Mouse (Mus musculus) limb, embryonic 13.5 days (tissue): ENCODE measurements around the gene Tnpo3. TPM values are rescaled to one million over a fixed set of nuclear protein-coding genes. Genes with fewer than 3 reads are reported as not detected.

Experiments used
- ATAC-seq: fragments of 200-750 bp; cut with Nextera tagmentation; 2 replicates; pipeline ENCODE4 v1.8.0; 2017; ENCODE audit warnings: low read depth, moderate number of reproducible peaks, moderate TSS enrichment; ENCODE audit not compliant: low FRiP score
- H3K27ac ChIP-seq: fragments of 300-500 bp; sonication (generic); 2 replicates; pipeline ENCODE4 v1.5.1; 2015; ENCODE audit warnings: inconsistent platforms, mild to moderate bottlenecking, moderate library complexity
- H3K27me3 ChIP-seq: fragments of 300-500 bp; sonication (generic); 2 replicates; pipeline ENCODE4 v1.6.1; 2015; ENCODE audit warnings: mild to moderate bottlenecking, inconsistent platforms
- H3K36me3 ChIP-seq: fragments of 300-500 bp; sonication (generic); 2 replicates; pipeline ENCODE4 v1.6.1; 2015; ENCODE audit warnings: inconsistent platforms, mild to moderate bottlenecking, moderate library complexity
- H3K4me1 ChIP-seq: fragments of 300-500 bp; sonication (generic); 2 replicates; pipeline ENCODE4 v1.6.1; 2015; ENCODE audit warnings: inconsistent platforms
- H3K4me2 ChIP-seq: fragments of 300-500 bp; sonication (generic); replicated peaks from 2 replicates; pipeline ENCODE4 v1.6.1; 2015; ENCODE audit warnings: inconsistent platforms, mild to moderate bottlenecking, moderate library complexity
- H3K4me3 ChIP-seq: fragments of 300-500 bp; sonication (generic); 2 replicates; pipeline ENCODE4 v1.5.1; 2015; ENCODE audit warnings: moderate library complexity, mild to moderate bottlenecking, inconsistent platforms
- H3K9ac ChIP-seq: fragments of 300-500 bp; sonication (generic); 2 replicates; pipeline ENCODE4 v1.6.1; 2015; ENCODE audit warnings: mild to moderate bottlenecking, inconsistent platforms
- H3K9me3 ChIP-seq: fragments of 300-500 bp; sonication (generic); 2 replicates; pipeline ENCODE4 v1.6.1; 2016; ENCODE audit warnings: inconsistent platforms
- WGBS: fragments of 180-500 bp; shearing (Covaris S2); methylation state at CpG from one replicate; pipeline ENCODE4 v1.1.7; 2015; 5-methylcytosine and 5-hydroxymethylcytosine counted together
- polyA plus RNA-seq: library from polyadenylated mRNA; unstranded; fragments of >200 nt; fragmentation: Nextera tagmentation; extraction: Ambion mirVana; gene quantifications from 2 replicates; pipeline ENCODE4 v1.2.1, GENCODE M21; 2015

The Tnpo3 gene
- polyA plus RNA-seq, 1 experiment from 2014 or later, result 98.8 TPM

DNA sequence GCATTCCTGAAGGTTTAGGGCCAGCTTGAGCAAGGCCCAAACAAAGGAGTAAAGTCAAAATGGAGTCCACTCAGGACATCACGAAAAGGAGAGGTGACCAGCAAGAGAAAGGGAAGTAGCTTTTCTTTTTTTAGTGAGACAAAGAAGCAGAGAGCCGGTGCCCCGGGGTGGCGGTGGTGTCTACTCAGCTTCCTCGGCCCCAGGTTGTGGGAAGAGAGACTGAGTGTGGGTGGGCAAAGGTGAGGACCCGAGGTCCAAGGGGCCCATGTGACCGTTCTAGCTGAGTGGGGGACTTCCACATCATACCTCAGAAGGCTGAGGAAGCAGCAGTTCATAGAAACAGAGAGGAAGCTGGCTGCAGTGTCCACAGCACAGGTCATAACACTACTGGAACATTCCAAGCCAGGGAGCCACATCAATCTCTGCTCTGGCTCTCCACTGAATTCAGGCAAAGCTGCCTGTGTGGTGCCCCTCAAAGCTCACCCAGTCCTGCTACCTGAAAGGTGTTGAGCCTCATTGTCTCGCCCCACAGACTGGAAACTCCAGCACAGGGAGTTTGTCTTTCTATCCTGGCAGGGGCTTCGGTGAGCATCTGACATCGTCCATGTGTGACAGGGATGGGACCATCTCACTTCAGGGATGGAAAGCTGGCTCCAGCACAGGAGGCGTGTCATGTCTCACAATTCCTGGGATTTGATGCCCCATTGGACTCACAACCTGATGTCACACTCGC is 86.2 kb downstream of the Tnpo3 start:
- Histone ChIP-seq H3K4me3 (no peak overlapping the region), H3K36me3 (no peaks in the 10 kb centered on the region), H3K4me1 (peaks cover 19% of the 10 kb centered on the region), H3K9ac (no peak overlapping the region), H3K9me3 (peaks cover 5% of the 10 kb centered on the region; the same call in 1 of the 2 replicates), H3K27me3 (peaks cover 34% of the 10 kb centered on the region), H3K4me2 (no peak overlapping the region), H3K27ac (no peak overlapping the region)
- WGBS, result 77% methylated on average over 12 of the region's 12 CpGs
- ATAC-seq, result no peak

DNA sequence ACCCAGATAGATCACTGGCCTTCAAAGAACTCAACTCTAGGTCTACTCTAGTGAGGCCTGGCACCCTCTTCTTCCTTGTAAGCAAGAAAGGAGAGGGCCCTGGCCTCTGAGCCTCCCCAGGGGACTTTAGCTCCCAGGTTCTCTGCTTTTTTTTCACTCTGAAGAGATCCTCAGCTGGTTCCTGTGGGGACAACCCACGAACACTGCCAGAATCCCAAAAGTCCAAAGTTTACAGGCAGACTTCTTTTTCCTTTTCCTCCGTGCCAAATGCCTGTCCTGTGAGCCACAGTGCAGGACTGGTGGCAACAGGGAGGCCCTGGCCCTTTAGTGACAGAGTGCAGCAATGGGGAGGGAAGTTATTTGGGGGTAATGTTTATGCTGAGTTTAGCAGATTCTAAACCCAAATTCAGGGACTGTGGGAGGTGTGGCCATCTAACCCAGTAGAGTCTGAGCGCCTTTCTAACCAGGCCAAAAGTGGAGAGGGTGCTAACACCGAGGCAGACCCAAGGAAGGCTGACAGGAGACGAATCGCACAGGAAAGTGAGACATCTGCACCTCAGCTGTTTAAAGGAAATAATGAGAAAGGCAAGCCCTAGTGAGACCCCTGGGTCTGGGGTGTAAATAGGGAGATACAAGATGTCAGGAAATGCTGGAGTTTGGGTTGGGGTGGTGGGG is 86.9 kb downstream of the Tnpo3 start:
- 51% methylated on average over 6 of the region's 6 CpGs for WGBS
- no peak for ATAC-seq
- no peak overlapping the region for H3K27ac ChIP-seq

DNA sequence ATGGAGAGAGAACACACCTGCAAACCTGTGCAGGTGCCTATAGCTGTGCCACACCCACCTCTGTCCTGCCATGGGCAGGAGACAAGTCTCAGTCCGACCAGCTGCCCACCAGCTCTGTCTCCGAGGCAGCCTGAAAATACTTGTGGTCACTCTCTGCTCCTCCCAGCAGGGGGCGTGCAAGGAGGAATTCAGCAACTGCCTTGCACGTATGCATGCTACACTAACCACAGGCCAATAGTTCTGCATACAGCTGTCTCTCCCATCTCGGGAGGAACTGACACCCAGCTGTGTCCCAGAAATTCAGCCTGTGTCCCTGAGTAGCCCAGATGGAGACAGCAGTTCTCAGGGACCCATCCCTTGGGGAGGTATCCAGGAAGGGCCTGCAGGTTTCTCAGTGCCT is 92.5 kb downstream of the Tnpo3 start:
- Histone ChIP-seq H3K9me3 (peaks cover 5% of the 10 kb centered on the region; the same call in 1 of the 2 replicates), H3K4me3 (no peak overlapping the region), H3K4me2 (no peak overlapping the region), H3K36me3 (no peaks in the 10 kb centered on the region), H3K27ac (no peak overlapping the region), H3K4me1 (peaks cover 10% of the 10 kb centered on the region), H3K27me3 (no peaks in the 10 kb centered on the region), H3K9ac (no peak overlapping the region)
- 6% methylated on average over 5 of the region's 5 CpGs for WGBS
- ATAC-seq, result 0 out of 2 replicates have a peak, but pooled peaks have one; percentile 57

More for the DNA sequence above, 86.9 kb downstream of the Tnpo3 start:
- Histone ChIP-seq H3K9me3 (peaks cover 5% of the 10 kb centered on the region; the same call in 1 of the 2 replicates), H3K9ac (no peak overlapping the region), H3K36me3 (no peaks in the 10 kb centered on the region), H3K27me3 (peaks cover 27% of the 10 kb centered on the region), H3K4me3 (no peak overlapping the region), H3K4me1 (peaks cover 17% of the 10 kb centered on the region), H3K4me2 (no peak overlapping the region)

DNA sequence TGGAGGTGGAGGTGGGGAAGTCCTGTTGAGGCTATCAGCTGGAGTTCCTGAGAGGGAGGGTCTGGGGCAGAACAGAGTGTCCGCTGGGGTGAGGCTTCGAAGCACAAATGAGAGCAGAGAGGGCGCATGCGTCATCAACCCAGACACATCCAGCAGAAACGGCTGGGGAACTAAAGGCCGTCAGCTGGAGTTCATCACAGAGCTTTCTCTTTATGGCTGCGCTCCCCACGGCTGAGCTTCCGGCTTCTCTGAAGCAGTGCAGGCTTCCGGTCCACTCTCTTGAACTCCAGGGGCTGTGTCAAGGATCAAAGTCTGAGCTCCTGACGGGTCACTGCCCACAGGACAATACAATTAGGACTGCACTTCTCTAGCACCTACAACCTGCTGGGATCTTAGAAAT is 96.4 kb downstream of the Tnpo3 start:
- peak overlapping the region; percentile 39; the same call in 1 of the 2 replicates for H3K9ac ChIP-seq
- no peak overlapping the region; the same call in 1 of the 2 replicates for H3K27ac ChIP-seq
- peaks cover 21% of the 10 kb centered on the region for H3K4me1 ChIP-seq
- peak; percentile 82 for ATAC-seq
- 1% methylated on average over 11 of the region's 11 CpGs for WGBS
- H3K27me3 ChIP-seq, result no peaks in the 10 kb centered on the region
- H3K36me3 ChIP-seq, result no peaks in the 10 kb centered on the region
- H3K4me2 ChIP-seq, result peak overlapping the region; percentile 59
- H3K4me3 ChIP-seq, result peak overlapping the region; percentile 21
- H3K9me3 ChIP-seq, result no peaks in the 10 kb centered on the region

DNA sequence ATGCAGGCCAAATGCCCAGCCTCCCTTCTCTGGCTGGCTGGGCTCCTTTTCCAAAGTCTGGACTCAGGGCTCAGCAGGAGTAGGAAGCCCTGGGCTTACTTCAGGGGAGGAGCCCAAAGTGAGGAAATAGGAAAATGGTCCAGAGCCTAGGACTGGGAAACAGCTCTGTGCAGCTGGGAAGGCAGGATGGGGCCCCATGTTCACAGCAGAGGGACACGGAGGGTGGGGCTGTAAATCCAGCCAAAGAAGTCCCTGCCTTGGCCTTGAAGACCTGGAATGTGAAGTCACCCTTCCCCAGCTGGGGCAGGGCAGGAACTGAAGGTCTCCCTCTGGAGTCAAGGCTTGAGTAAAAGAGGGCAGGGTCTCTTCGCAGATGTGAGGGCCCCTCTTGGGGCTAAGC is 100.6 kb downstream of the Tnpo3 start:
- Histone ChIP-seq H3K36me3 (peaks cover 3% of the 10 kb centered on the region), H3K4me3 (no peak overlapping the region), H3K27ac (no peak overlapping the region), H3K27me3 (no peaks in the 10 kb centered on the region), H3K4me1 (peaks cover 40% of the 10 kb centered on the region), H3K9me3 (no peaks in the 10 kb centered on the region), H3K4me2 (0 out of 2 replicates have a peak overlapping the region, but pooled peaks have one; percentile 4), H3K9ac (no peak overlapping the region)
- no peak for ATAC-seq
- WGBS, result 15% methylated on average over 2 of the region's 2 CpGs

DNA sequence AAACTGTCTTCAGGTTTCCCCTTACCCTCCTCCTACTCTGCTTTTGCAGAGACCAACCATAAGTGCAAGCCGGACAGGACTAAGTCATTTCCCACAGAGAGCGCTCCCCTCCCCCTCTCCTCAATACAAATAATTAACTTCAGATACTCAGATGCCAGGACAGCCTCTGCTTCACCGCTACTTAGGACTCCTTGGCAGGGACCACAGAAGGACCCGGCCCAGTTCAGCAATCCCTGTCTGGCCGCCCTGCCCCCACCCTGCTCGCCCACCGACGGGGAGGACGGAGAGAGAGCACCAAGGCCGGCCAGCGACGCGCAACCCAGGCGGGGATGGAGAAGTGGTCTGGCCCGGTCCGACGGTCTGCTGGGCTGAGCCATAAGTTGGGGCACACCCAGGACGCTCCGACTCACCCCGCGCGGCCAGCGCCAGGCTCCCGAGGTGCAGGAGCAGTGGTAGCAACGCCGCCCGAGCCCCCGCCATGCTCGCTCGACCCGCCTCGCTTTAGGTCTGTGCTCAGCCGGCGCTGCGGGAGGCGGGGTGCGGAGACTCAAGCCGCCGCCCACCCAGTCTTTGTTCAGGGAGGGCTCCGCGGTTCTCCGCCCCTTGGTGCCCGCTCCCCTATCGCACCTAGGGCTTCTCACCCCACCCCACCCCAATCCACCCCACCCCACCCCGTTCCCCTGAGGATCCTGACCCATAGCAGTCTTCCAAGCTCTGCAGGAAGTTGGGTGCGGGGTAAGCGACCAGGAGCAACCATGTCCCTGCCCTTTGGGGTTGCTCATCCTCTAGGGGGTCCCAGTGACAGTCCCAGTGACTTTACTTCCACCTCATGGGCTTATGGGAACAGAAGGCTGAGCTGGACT is 102.0 kb downstream of the Tnpo3 start, which contains the start of gene Kcp:
Gene Kcp (minus strand): TSS at position 506 of the 863 bp plus-strand sequence.
- peak; percentile 72 for ATAC-seq

DNA sequence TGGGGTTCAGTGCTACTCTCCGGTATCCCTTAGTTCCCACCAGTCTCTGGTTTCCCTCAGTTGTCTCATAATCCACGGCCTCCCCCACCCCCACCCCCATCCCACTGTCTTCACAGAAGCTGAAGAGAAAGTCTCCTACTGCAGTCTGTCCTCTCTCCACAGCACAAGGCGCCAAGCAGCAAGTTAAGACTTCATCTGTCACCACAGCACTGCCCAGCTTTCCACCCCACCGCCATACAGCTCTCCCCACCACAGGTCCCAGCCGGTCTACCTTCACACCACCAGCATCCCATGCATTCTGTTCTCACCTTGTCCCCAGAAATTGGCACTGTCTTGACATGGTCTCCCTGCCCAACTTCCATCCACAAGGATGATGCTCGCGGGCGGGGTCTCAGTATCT is 102.9 kb downstream of the Tnpo3 start:
- H3K4me1 ChIP-seq, result peaks cover 30% of the 10 kb centered on the region
- H3K27me3 ChIP-seq, result no peaks in the 10 kb centered on the region
- H3K4me2 ChIP-seq, result peak overlapping the region; percentile 78
- no peaks in the 10 kb centered on the region for H3K9me3 ChIP-seq
- WGBS, result 20% methylated on average over 8 of the region's 8 CpGs
- no peak overlapping the region for H3K27ac ChIP-seq
- peak; percentile 5; the same call in 1 of the 2 replicates for ATAC-seq
- H3K4me3 ChIP-seq, result peak overlapping the region; percentile 66
- H3K36me3 ChIP-seq, result peaks cover 18% of the 10 kb centered on the region
- H3K9ac ChIP-seq, result peak overlapping the region; percentile 79

More for the DNA sequence above, 102.0 kb downstream of the Tnpo3 start, which contains the start of gene Kcp:
- Histone ChIP-seq H3K36me3 (peaks cover 9% of the 10 kb centered on the region), H3K4me3 (peak within 1 kb of the TSS; percentile 66), H3K4me1 (peaks cover 30% of the 10 kb centered on the region), H3K9ac (peak within 1 kb of the TSS; percentile 79), H3K27me3 (no peaks in the 10 kb centered on the region), H3K9me3 (no peaks in the 10 kb centered on the region), H3K27ac (no peak within 1 kb of the TSS), H3K4me2 (peak within 1 kb of the TSS; percentile 78)
- WGBS, result under 1% methylated on average over 46 of the region's 47 CpGs

DNA sequence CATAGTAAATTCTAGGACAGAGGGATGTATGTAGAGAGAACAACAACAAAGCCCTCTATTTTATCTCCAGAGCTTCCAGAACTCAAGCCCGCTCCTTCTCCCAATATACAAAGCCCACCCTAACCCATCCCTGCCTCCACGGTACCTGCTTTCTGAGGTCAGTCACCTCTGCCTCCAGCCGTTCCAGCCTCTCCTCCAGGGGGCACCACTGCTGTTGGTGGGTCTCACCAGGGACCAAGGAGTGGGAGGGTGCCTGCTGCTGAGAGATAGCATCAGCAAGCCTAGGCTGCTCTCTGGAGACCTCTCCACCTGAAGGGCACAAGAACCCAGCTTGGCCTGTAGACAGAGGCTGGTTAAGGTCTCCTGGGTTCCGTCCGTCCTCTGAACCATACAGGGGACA is 104.2 kb downstream of the Tnpo3 start:
- WGBS, result 88% methylated on average over 5 of the region's 5 CpGs
- H3K27me3 ChIP-seq, result no peaks in the 10 kb centered on the region
- H3K4me3 ChIP-seq, result no peak overlapping the region
- no peak overlapping the region for H3K4me2 ChIP-seq
- H3K9me3 ChIP-seq, result no peaks in the 10 kb centered on the region
- H3K4me1 ChIP-seq, result peaks cover 30% of the 10 kb centered on the region
- H3K36me3 ChIP-seq, result peaks cover 22% of the 10 kb centered on the region
- no peak overlapping the region for H3K27ac ChIP-seq
- no peak for ATAC-seq
- peak overlapping the region; percentile 20; the same call in 1 of the 2 replicates for H3K9ac ChIP-seq

DNA sequence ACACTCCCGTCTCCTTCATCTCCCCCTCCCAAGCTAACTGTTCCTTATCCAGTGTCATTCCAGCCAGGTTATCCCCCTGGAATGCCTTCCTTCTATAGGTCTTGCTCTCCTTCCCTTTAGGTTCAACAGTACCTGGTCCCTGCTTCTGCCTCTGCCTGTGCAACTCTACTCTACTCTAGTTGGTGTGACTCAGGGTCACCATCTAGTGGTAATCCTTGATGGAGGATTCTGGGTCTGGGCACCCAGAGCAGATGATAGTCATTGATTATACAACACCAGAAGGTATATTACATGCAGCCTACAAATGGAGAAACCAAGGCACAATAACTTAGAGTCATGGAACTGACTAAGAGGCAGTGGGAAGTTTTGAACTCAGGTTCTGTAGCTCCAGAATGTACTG is 108.1 kb downstream of the Tnpo3 start:
- H3K27ac ChIP-seq, result no peak overlapping the region
- no peaks in the 10 kb centered on the region for H3K9me3 ChIP-seq
- ATAC-seq, result no peak
- no peak overlapping the region for H3K4me2 ChIP-seq
- H3K4me3 ChIP-seq, result no peak overlapping the region
- peaks cover 12% of the 10 kb centered on the region for H3K4me1 ChIP-seq
- H3K36me3 ChIP-seq, result peaks cover 56% of the 10 kb centered on the region
- 95% methylated on average over 1 of the region's 1 CpGs for WGBS
- H3K27me3 ChIP-seq, result peaks cover 3% of the 10 kb centered on the region; the same call in 1 of the 2 replicates
- H3K9ac ChIP-seq, result no peak overlapping the region

DNA sequence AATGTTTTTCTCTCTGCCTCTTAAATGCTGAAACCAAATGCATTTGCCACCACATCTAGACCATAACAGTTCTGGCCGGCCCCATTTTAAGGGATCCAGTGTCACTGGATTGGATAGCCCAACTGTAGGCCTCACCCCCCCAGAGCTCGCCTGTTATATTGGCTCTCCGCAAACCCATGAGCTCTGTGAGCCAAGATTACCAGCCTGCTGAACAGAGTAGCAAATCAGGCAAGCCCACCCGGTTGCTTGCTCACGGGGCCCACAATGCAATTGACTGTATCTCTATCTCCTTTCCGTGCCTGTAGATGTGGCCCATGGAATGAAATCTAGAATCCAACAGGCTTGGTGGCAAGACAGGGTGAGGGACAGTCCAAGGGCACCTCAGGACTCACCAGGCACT is 108.9 kb downstream of the Tnpo3 start:
- Histone ChIP-seq H3K27ac (no peak overlapping the region), H3K4me1 (peaks cover 4% of the 10 kb centered on the region; the same call in 1 of the 2 replicates), H3K4me3 (no peak overlapping the region), H3K27me3 (peaks cover 9% of the 10 kb centered on the region), H3K36me3 (peaks cover 64% of the 10 kb centered on the region), H3K4me2 (no peak overlapping the region), H3K9ac (no peak overlapping the region), H3K9me3 (no peaks in the 10 kb centered on the region)
- no peak for ATAC-seq
- WGBS, result 88% methylated on average over 6 of the region's 6 CpGs

DNA sequence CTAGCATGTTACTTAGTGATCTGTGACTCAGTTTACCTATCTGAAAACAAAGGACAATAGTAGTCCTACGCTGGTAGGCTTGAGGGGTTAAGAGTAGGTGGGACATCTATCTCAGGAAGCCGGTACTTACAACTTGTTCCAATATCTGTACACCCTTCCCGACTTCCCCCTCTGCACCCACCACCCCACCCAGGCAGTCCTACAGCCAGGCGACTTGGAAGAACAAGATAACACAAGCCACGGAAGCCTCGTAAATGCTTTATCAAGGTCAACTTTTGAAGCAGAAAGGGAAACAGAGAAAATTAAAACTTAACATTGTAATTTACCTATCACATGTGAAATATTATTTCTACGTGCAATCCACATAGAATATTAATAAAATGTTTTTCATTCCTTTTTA is 109.5 kb downstream of the Tnpo3 start:
- WGBS, result 92% methylated on average over 7 of the region's 7 CpGs
- no peaks in the 10 kb centered on the region for H3K9me3 ChIP-seq
- H3K4me3 ChIP-seq, result no peak overlapping the region
- no peak overlapping the region for H3K4me2 ChIP-seq
- ATAC-seq, result no peak
- H3K36me3 ChIP-seq, result peaks cover 67% of the 10 kb centered on the region
- H3K27ac ChIP-seq, result no peak overlapping the region
- peaks cover 10% of the 10 kb centered on the region for H3K27me3 ChIP-seq
- H3K4me1 ChIP-seq, result no peaks in the 10 kb centered on the region
- no peak overlapping the region for H3K9ac ChIP-seq
